Mouse (Mus musculus) hindbrain, postnatal 0 days (tissue): Measurements from ENCODE around the gene Pofut2. TPM values are rescaled to one million over a fixed set of nuclear protein-coding genes. Genes with fewer than 3 reads are reported as not detected.

ENCODE experiments used
- ATAC-seq: fragments of 200-750 bp; cut with Nextera tagmentation; 2 replicates; pipeline ENCODE4 v1.8.0; 2017; ENCODE audit warnings: mild to moderate bottlenecking, moderate TSS enrichment, moderate library complexity
- DNase-seq: peaks from one replicate; pipeline ENCODE4 v3.0.0-alpha.2; 2015; ENCODE audit warnings: low spot score
- H3K27ac ChIP-seq: fragments of 300-500 bp; sonication (generic); 2 replicates; pipeline ENCODE4 v1.5.1; 2014; ENCODE audit warnings: mild to moderate bottlenecking
- H3K27me3 ChIP-seq: fragments of 300-500 bp; sonication (generic); 2 replicates; pipeline ENCODE4 v1.6.1; 2014; ENCODE audit warnings: low read length, mixed read lengths; ENCODE audit not compliant: insufficient read depth
- H3K36me3 ChIP-seq: fragments of 300-500 bp; sonication (generic); 2 replicates; pipeline ENCODE4 v1.6.1; 2014; ENCODE audit warnings: low read length, mixed read lengths; ENCODE audit not compliant: insufficient read depth
- H3K4me1 ChIP-seq: fragments of 300-500 bp; sonication (generic); 2 replicates; pipeline ENCODE4 v1.6.1; 2014; ENCODE audit warnings: antibody characterized with exemption, low read length, mixed read lengths; ENCODE audit not compliant: insufficient read depth
- H3K4me2 ChIP-seq: fragments of 300-500 bp; sonication (generic); 2 replicates; pipeline ENCODE4 v1.6.1; 2014; ENCODE audit warnings: low read depth, mild to moderate bottlenecking, low read length, moderate library complexity, mixed read lengths
- H3K4me3 ChIP-seq: fragments of 300-500 bp; sonication (generic); 2 replicates; pipeline ENCODE4 v1.5.1; 2014; ENCODE audit warnings: low read length
- H3K9ac ChIP-seq: fragments of 300-500 bp; sonication (generic); replicated peaks from 2 replicates; pipeline ENCODE4 v1.6.1; 2014; ENCODE audit warnings: mild to moderate bottlenecking, low read length, moderate library complexity, mixed read lengths
- H3K9me3 ChIP-seq: fragments of 300-500 bp; sonication (generic); 2 replicates; pipeline ENCODE4 v1.6.1; 2016; ENCODE audit warnings: low read length, mixed read lengths
- CTCF ChIP-seq: IDR thresholded peaks from 2 replicates; pipeline ENCODE4 v1.5.1; 2016; ENCODE audit warnings: antibody characterized with exemption, control low read depth, low read depth
- WGBS: fragments of 180-500 bp; shearing (Covaris S2); extraction: QIAGEN DNeasy Blood & Tissue Kit; methylation state at CpG from one replicate; pipeline ENCODE4 v1.1.7; 2014; 5-methylcytosine and 5-hydroxymethylcytosine counted together
- polyA plus RNA-seq: library from polyadenylated mRNA; unstranded; fragments of >200 nt; fragmentation: Nextera tagmentation; extraction: Ambion mirVana; gene quantifications from 2 replicates; pipeline ENCODE4 v1.2.1, GENCODE M21; 2015
- total RNA-seq: library from RNA; depleted of rRNA; stranded (reverse); fragments of >200 nt; gene quantifications from 2 replicates; pipeline ENCODE4 v1.2.3, GENCODE M21; 2014; rRNA removed

Pofut2 gene
- total RNA-seq (48.2 and 52.4 TPM in 2 replicates), polyA plus RNA-seq (47.0 and 47.7 TPM in 2 replicates)

GRCm38 (mm10) chr10:77258704-77259621 lies at the start of gene Pofut2:
TSS of gene Pofut2 (plus strand) at chr10:77259218.
- H3K4me2 ChIP-seq = peak within 1 kb of the TSS; percentile 84
- peak within 1 kb of the TSS; percentile 85 for H3K27ac ChIP-seq
- peak; percentile 57 for TF ChIP-seq CTCF
- peak; percentile 99 for ATAC-seq
- peaks cover 19% of the 10 kb centered on the region for H3K36me3 ChIP-seq
- H3K9me3 ChIP-seq = no peaks in the 10 kb centered on the region
- H3K4me3 ChIP-seq = peak within 1 kb of the TSS; percentile 89
- peaks cover 9% of the 10 kb centered on the region; the same call in 1 of the 2 replicates for H3K4me1 ChIP-seq
- H3K9ac ChIP-seq = peak within 1 kb of the TSS; percentile 73
- 2% methylated on average over 70 of the region's 81 CpGs for WGBS
- no peaks in the 10 kb centered on the region for H3K27me3 ChIP-seq
- DNase-seq = peak; percentile 99

DNA sequence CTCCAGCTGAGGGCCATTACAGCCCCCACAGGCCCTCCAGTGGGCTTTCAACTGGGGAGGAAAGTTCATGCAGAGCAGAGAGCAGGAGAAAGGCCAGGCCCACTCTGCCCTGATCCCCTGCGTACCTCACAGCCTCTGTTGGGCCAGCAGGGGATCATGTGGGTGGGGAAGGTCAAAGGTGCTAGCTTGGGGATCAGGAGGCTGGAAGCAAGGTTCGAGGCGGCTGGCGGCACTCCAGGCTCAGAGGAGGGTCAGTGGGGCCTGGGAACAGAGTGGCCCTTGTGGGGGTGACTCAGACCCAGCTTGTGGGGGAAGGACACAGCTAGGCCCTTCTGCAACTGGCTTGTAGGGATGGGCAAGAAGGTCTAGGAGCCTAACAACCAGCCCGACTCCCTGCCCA lies 49.8 kb upstream of the Pofut2 start:
- ATAC-seq = no peak
- 59% methylated on average over 5 of the region's 5 CpGs for WGBS
- no peak overlapping the region for H3K4me2 ChIP-seq
- no peak for DNase-seq
- no peaks in the 10 kb centered on the region for H3K9me3 ChIP-seq
- no peak overlapping the region for H3K27ac ChIP-seq
- no peaks in the 10 kb centered on the region for H3K27me3 ChIP-seq
- no peaks in the 10 kb centered on the region for H3K36me3 ChIP-seq
- H3K4me1 ChIP-seq = no peaks in the 10 kb centered on the region
- H3K4me3 ChIP-seq = no peak overlapping the region
- no peak overlapping the region for H3K9ac ChIP-seq
- TF ChIP-seq CTCF = no peak

DNA sequence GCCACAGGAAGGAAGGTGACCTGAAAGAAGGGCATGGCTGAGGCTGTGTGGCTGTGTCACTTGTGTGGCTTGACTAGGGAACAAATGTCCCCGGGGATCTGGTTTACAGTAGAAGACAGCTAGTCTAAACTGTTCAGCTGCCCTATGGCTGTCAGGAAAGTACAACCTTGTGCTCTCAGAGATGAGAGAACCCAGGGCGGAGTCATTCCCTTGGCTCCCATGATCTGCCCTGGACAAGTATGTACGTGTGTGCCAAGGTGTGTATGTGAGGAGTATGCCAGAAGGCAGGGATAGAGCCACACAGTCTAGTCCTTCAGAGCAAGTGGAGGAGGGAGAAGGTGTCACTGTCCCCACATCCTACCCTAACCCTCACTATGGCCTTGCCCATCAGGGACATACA lies 48.4 kb upstream of the Pofut2 start:
- H3K27me3 ChIP-seq = no peaks in the 10 kb centered on the region
- H3K27ac ChIP-seq = no peak overlapping the region
- TF ChIP-seq CTCF = no peak
- no peak overlapping the region for H3K4me3 ChIP-seq
- no peak overlapping the region for H3K9ac ChIP-seq
- ATAC-seq (no peak), DNase-seq (no peak)
- WGBS = 92% methylated on average over 3 of the region's 3 CpGs
- H3K9me3 ChIP-seq = no peaks in the 10 kb centered on the region
- 0 out of 2 replicates have a peak, but pooled peaks cover 3% of the 10 kb centered on the region for H3K4me1 ChIP-seq
- no peaks in the 10 kb centered on the region for H3K36me3 ChIP-seq
- no peak overlapping the region for H3K4me2 ChIP-seq

DNA sequence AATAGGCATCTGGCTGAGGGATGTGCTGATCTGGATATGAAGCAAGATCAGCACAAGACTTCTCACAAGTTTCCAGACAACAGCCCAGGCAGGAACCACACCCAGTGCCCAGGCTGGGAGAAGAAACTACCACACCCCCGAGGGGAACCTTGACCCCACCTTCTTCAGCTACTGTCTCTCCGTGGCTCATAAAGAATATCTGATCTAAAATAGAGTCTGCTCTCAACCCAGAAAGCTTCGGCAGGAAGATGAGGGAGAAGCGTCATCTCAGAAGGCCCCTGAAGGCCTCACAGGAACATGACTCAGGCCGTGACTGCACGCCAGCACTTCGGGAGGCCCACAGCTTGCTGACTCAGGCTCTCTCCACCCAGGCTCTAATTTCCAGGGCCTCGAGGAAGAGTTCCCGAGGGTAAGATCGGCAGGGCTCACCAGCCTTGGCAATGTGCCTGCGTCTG lies 47.9 kb upstream of the Pofut2 start:
- ATAC-seq = no peak
- Histone ChIP-seq H3K27ac (no peak overlapping the region), H3K4me2 (no peak overlapping the region), H3K4me1 (0 out of 2 replicates have a peak, but pooled peaks cover 3% of the 10 kb centered on the region), H3K36me3 (no peaks in the 10 kb centered on the region), H3K4me3 (no peak overlapping the region), H3K9ac (no peak overlapping the region), H3K27me3 (no peaks in the 10 kb centered on the region), H3K9me3 (no peaks in the 10 kb centered on the region)
- DNase-seq = peak; percentile 37
- 51% methylated on average over 11 of the region's 11 CpGs for WGBS
- no peak for TF ChIP-seq CTCF

- no peak for TF ChIP-seq CTCF
- H3K4me3 ChIP-seq = no peak overlapping the region
- H3K4me2 ChIP-seq = no peak overlapping the region
- H3K9me3 ChIP-seq = no peaks in the 10 kb centered on the region
- H3K4me1 ChIP-seq = 0 out of 2 replicates have a peak, but pooled peaks cover 3% of the 10 kb centered on the region
- H3K27me3 ChIP-seq = no peaks in the 10 kb centered on the region
- no peaks in the 10 kb centered on the region for H3K36me3 ChIP-seq
- no peak overlapping the region for H3K9ac ChIP-seq
- DNase-seq (no peak), ATAC-seq (no peak)
- 73% methylated on average over 6 of the region's 6 CpGs for WGBS
- no peak overlapping the region for H3K27ac ChIP-seq
These were observed 46.5 kb upstream of the Pofut2 start for GRCm38 (mm10) chr10:77212354-77213120.

- Histone ChIP-seq H3K27ac (no peak overlapping the region), H3K4me1 (0 out of 2 replicates have a peak, but pooled peaks cover 3% of the 10 kb centered on the region), H3K27me3 (no peaks in the 10 kb centered on the region), H3K4me2 (no peak overlapping the region), H3K36me3 (no peaks in the 10 kb centered on the region), H3K9ac (no peak overlapping the region), H3K9me3 (no peaks in the 10 kb centered on the region), H3K4me3 (no peak overlapping the region)
- 97% methylated on average over 5 of the region's 5 CpGs for WGBS
- TF ChIP-seq CTCF = no peak
- no peak for DNase-seq
- ATAC-seq = no peak
These were observed 45.5 kb upstream of the Pofut2 start for GRCm38 (mm10) chr10:77213483-77213882.
